Mouse (Mus musculus) forebrain, embryonic 16.5 days (tissue): ENCODE data around the gene Ap3d1. TPM values are rescaled to one million over a fixed set of nuclear protein-coding genes. Genes with fewer than 3 reads are reported as not detected.

Experiments
- ATAC-seq: fragments of 200-750 bp; cut with Nextera tagmentation; 2 replicates; pipeline ENCODE4 v1.8.0; 2017; ENCODE audit warnings: mild to moderate bottlenecking, moderate library complexity
- H3K27ac ChIP-seq: fragments of 300-500 bp; sonication (generic); 2 replicates; pipeline ENCODE4 v1.5.1; 2014; ENCODE audit warnings: low read length, control low read depth
- H3K27me3 ChIP-seq: fragments of 300-500 bp; sonication (generic); replicated peaks from 2 replicates; pipeline ENCODE4 v1.6.1; 2014; ENCODE audit warnings: low read length; ENCODE audit not compliant: control insufficient read depth, insufficient read depth
- H3K36me3 ChIP-seq: fragments of 300-500 bp; sonication (generic); 2 replicates; pipeline ENCODE4 v1.6.1; 2014; ENCODE audit not compliant: control insufficient read depth, insufficient read depth
- H3K4me1 ChIP-seq: fragments of 300-500 bp; sonication (generic); replicated peaks from 2 replicates; pipeline ENCODE4 v1.6.1; 2014; ENCODE audit warnings: low read length; ENCODE audit not compliant: control insufficient read depth, insufficient read depth
- H3K4me2 ChIP-seq: fragments of 300-500 bp; sonication (generic); 2 replicates; pipeline ENCODE4 v1.6.1; 2014; ENCODE audit warnings: mild to moderate bottlenecking, low read length, control low read depth
- H3K4me3 ChIP-seq: fragments of 300-500 bp; sonication (generic); replicated peaks from 2 replicates; pipeline ENCODE4 v1.5.1; 2014; ENCODE audit warnings: mild to moderate bottlenecking, low read length, control low read depth
- H3K9ac ChIP-seq: fragments of 300-500 bp; sonication (generic); replicated peaks from 2 replicates; pipeline ENCODE4 v1.6.1; 2014; ENCODE audit warnings: low read depth, low read length, control low read depth
- H3K9me3 ChIP-seq: fragments of 300-500 bp; sonication (generic); 2 replicates; pipeline ENCODE4 v1.6.1; 2016; ENCODE audit warnings: low read length; ENCODE audit not compliant: control insufficient read depth
- WGBS: fragments of 180-500 bp; shearing (Covaris S2); extraction: QIAGEN DNeasy Blood & Tissue Kit; methylation state at CpG from one replicate; pipeline ENCODE4 v1.1.7; 2014; 5-methylcytosine and 5-hydroxymethylcytosine counted together
- polyA plus RNA-seq: library from polyadenylated mRNA; unstranded; fragments of >200 nt; fragmentation: Nextera tagmentation; extraction: Ambion mirVana; gene quantifications from 2 replicates; pipeline ENCODE4 v1.2.1, GENCODE M21; 2015

The Ap3d1 gene
- 101 and 102 TPM in 2 replicates for polyA plus RNA-seq

DNA sequence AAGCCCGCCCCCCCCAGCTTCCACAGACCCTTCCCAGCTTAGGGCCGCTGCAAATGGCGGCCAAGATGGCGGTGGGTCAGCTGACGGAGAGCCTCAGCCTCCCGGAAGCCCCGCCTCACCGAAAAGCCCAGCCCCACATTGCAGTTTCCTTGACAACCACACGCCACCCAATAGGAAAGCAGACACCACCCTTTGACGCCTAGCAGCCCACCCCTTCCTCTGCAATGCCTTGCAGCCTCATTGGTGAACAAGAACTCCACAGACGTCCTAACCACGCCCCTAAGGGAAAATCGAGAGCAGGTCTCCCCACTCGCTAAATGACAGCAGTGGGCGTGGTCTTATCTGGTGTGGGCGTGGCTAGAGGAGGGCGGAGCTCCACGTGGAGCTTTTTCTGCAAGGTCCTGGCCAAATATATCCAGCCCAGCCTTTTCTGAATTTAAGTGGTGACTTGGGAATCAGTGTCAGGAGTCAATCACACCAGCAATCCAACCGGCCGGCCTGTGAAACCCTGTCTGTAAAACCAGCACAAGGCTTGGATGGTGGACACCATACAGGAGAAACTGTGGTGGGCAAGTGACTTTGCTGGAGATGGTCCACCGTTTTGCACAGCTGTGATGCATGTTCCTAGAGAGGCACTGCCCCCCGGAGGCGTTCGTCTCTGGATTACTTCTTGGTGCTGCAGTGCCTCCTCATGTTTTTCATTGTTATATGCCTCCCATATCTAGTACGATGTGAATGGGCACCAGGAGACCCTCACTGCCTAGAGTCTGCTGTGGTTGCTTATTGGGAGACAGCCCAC lies at the start of gene Ap3d1:
TSS of gene Ap3d1 (minus strand) at position 85 of the 799 bp plus-strand sequence.
- Histone ChIP-seq H3K27me3 (no peaks in the 10 kb centered on the region), H3K4me1 (peaks cover 32% of the 10 kb centered on the region), H3K9me3 (no peaks in the 10 kb centered on the region), H3K9ac (peak within 1 kb of the TSS; percentile 96), H3K27ac (peak within 1 kb of the TSS; percentile 69), H3K36me3 (no peaks in the 10 kb centered on the region), H3K4me3 (peak within 1 kb of the TSS; percentile 95), H3K4me2 (peak within 1 kb of the TSS; percentile 96)
- ATAC-seq: peak; percentile 100
- 2% methylated on average over 25 of the region's 25 CpGs for WGBS

DNA sequence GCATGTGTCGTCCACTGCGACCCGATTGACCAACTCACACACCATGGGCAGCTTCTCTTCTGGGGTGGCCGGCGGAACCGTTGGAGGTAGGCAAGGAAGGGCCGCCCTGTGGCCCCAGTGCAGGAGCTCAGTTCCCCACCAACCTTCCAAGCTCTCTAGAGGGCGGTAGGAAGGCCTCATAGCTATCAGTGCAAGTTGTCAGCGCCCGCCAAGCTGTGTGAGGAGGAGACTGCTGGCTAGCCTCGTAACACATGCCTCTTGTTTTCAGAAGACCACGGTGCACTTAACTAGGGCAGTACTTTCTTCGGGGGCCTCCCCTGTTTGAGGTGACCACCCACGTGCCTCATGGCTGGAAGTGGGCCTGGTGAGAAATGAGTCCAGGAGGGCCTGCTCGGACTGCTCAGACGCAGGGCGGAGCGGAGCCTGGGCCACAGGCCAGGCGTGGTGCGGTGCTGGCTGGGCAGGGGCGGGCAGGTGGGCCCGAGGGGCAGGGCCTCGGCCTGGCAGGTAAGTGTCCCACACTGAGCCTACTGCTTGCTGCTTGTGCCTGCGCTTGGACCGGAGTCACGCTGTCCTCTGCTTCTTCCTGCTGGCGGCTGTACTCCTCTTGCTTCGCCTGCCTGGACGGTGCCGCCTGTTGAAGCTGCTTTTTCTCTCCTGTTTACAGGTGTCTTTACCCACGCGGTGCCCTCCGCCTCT lies 49.6 kb upstream of the Ap3d1 start:
- H3K36me3 ChIP-seq: peaks cover 46% of the 10 kb centered on the region
- H3K4me2 ChIP-seq: no peak overlapping the region
- peaks cover 6% of the 10 kb centered on the region for H3K4me1 ChIP-seq
- no peak overlapping the region for H3K9ac ChIP-seq
- H3K27me3 ChIP-seq: no peaks in the 10 kb centered on the region
- no peak overlapping the region for H3K27ac ChIP-seq
- no peak for ATAC-seq
- H3K9me3 ChIP-seq: no peaks in the 10 kb centered on the region
- no peak overlapping the region for H3K4me3 ChIP-seq
- 81% methylated on average over 31 of the region's 33 CpGs for WGBS

DNA sequence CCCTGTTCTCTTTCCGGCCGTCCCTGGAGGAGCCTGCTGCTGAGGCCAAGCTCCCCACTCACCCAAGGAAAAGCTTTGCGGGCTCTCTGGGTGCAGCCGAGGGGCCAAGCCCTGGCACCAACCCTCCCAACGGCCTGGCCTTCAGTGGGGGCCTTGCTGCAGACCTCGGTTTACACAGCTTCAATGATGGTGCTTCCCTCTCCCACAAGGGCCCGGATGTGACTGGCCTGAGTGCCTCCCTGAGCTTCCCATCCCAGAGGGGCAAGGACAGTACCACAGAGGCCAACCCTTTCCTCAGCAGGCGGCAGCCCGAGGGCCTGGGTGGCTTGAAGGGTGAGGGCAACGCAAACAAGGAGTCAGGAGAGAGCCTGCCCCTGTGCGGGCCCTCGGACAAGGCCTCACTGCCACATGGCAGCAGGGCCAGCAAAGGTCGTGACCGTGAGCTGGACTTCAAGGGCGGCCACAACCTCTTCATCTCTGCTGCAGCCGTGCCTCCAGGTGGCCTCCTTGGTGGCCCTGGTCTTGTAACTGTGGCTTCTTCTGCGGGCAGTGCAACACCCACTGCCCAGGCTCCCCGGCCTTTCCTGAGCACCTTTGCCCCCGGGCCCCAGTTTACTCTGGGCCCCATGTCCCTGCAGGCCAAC lies 48.8 kb upstream of the Ap3d1 start:
- H3K4me3 ChIP-seq: no peak overlapping the region
- no peak for ATAC-seq
- H3K4me2 ChIP-seq: no peak overlapping the region
- 92% methylated on average over 19 of the region's 19 CpGs for WGBS
- H3K4me1 ChIP-seq: 0 out of 2 replicates have a peak, but pooled peaks cover 3% of the 10 kb centered on the region
- no peaks in the 10 kb centered on the region for H3K9me3 ChIP-seq
- no peak overlapping the region for H3K27ac ChIP-seq
- H3K27me3 ChIP-seq: no peaks in the 10 kb centered on the region
- peaks cover 50% of the 10 kb centered on the region for H3K36me3 ChIP-seq
- H3K9ac ChIP-seq: no peak overlapping the region

DNA sequence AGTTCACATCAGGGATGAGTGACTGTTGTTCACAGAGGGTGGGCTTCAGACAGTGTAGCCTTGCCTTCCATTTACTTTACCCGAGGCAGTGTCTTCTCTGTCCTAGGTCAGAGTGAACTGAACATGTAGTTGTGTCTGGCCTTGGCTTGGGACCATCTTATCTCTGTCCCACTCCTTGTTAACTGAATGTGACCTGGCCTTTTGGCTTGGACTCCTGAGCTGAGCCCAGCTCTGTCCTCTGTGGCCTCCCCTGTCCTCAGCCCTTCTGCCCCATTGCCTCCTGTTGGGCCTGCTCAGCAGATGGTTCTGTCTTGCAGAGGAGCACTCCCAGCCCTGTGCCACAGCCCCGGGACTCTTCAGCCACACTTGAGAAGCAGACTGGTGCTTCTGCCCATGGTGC lies 45.5 kb upstream of the Ap3d1 start:
- no peak overlapping the region for H3K4me3 ChIP-seq
- peaks cover 70% of the 10 kb centered on the region for H3K36me3 ChIP-seq
- no peak overlapping the region for H3K9ac ChIP-seq
- 0 out of 2 replicates have a peak, but pooled peaks cover 3% of the 10 kb centered on the region for H3K4me1 ChIP-seq
- H3K9me3 ChIP-seq: no peaks in the 10 kb centered on the region
- WGBS: 79% methylated on average over 2 of the region's 2 CpGs
- ATAC-seq: no peak
- H3K4me2 ChIP-seq: no peak overlapping the region
- no peak overlapping the region for H3K27ac ChIP-seq
- no peaks in the 10 kb centered on the region for H3K27me3 ChIP-seq

DNA sequence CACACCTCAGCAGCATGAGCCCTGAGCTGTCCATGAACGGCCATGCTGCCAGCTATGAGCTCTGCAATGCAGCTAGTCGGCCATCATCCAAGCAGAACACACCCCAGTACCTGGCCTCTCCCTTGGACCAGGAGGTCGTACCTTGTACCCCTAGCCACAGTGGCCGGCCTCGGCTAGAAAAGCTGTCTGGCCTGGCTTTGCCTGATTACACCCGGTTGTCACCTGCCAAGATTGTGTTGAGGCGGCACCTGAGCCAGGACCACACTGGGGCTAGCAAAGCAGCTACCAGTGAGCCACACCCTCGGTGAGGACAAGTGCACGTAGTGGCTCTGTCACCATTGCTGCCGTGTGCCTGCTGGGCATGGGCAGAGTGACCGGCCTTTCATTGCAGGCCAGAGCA lies 43.9 kb upstream of the Ap3d1 start:
- Histone ChIP-seq H3K36me3 (peaks cover 74% of the 10 kb centered on the region), H3K4me2 (no peak overlapping the region), H3K4me3 (no peak overlapping the region), H3K4me1 (no peaks in the 10 kb centered on the region), H3K9me3 (no peaks in the 10 kb centered on the region), H3K9ac (no peak overlapping the region), H3K27me3 (no peaks in the 10 kb centered on the region), H3K27ac (no peak overlapping the region)
- ATAC-seq: no peak
- 95% methylated on average over 11 of the region's 11 CpGs for WGBS

DNA sequence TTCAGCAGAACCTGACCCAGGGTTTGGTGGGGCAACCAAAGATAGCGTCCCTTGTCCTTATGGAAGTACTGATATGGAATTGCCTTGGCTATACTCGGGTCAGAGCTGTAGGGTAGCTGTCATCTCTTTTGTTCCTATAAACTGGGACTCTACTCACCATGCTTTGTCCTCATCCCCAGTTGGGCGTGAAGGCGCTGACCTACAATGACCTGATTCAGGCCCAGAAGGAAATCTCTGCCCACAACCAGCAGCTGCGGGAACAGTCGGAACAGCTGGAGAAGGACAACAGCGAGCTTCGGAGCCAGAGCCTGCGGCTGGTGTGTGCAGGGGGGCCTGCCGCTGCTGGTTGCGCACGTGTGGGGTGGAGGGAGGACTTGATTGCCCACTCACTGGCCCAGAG lies 42.8 kb upstream of the Ap3d1 start:
- Histone ChIP-seq H3K4me1 (no peaks in the 10 kb centered on the region), H3K4me3 (no peak overlapping the region), H3K27me3 (no peaks in the 10 kb centered on the region), H3K27ac (no peak overlapping the region), H3K9ac (no peak overlapping the region), H3K4me2 (no peak overlapping the region), H3K9me3 (no peaks in the 10 kb centered on the region), H3K36me3 (peaks cover 69% of the 10 kb centered on the region)
- ATAC-seq: no peak
- WGBS: 80% methylated on average over 12 of the region's 12 CpGs

DNA sequence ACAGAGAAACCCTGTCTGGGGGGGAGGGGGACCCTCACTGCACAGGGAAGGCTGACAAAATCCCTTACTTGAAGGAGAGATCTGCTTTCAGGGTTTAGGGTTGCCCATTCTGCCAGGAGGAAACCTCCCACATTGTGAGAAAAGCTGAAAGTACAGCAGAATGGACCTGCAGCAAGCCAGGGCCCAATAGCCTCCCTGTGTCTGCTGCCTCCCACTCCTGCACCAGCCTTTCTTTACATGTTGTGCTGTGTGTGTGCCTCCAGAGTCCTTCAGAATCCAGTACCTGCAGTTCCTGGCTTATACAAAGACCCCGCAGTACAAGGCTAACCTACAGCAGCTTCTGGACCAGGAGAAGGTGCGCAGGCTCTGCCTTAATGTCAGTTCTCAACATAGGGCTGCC lies 42.2 kb upstream of the Ap3d1 start:
- peaks cover 66% of the 10 kb centered on the region for H3K36me3 ChIP-seq
- WGBS: 96% methylated on average over 2 of the region's 2 CpGs
- H3K27me3 ChIP-seq: no peaks in the 10 kb centered on the region
- H3K9ac ChIP-seq: no peak overlapping the region
- no peaks in the 10 kb centered on the region for H3K4me1 ChIP-seq
- no peak overlapping the region for H3K4me2 ChIP-seq
- no peaks in the 10 kb centered on the region for H3K9me3 ChIP-seq
- no peak overlapping the region for H3K27ac ChIP-seq
- H3K4me3 ChIP-seq: no peak overlapping the region
- no peak for ATAC-seq

DNA sequence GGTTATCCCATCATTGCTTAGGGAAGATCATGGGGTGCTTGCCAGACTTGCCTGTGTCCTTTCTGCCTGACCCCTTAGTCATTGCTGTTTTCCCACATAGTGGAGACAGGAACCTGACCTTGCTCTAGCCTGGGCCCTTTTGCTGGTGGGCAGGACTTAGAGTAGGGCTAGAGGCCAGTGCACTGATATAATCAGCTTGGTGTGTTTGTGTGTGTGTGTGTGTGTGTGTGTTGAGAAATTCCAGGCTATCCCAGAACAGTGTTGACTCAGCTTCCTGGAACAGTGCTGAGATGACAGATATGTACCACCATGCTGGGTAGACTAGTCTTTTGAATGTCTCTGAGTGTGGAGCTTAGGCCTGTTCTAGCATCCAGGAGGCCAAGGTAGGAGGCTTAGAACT lies 37.5 kb upstream of the Ap3d1 start:
- H3K9ac ChIP-seq: no peak overlapping the region
- H3K4me1 ChIP-seq: no peaks in the 10 kb centered on the region; the same call in 1 of the 2 replicates
- no peaks in the 10 kb centered on the region for H3K9me3 ChIP-seq
- ATAC-seq: no peak
- H3K4me3 ChIP-seq: no peak overlapping the region
- H3K4me2 ChIP-seq: no peak overlapping the region
- H3K36me3 ChIP-seq: peaks cover 50% of the 10 kb centered on the region
- no peak overlapping the region for H3K27ac ChIP-seq
- no peaks in the 10 kb centered on the region for H3K27me3 ChIP-seq

DNA sequence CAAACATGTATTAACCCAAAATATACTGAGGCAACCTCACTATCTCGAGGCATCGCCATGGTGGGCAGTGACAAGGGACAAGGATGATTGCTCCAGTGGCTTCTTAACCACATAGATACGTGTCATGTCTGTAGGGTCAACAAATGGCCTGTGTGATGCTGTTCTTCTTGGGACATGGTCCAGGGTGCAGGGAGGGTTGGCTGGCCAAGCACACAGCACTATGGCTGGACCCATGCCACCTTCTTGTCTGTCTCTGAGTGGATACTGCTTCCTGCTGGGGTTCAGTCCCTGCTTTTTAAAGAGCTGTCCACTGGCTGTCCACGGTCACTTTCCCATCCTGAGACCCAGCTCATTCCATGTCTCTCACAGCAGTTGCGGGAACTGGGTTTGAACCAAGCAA lies 35.1 kb upstream of the Ap3d1 start:
- 95% methylated on average over 5 of the region's 5 CpGs for WGBS
- Histone ChIP-seq H3K9ac (no peak overlapping the region), H3K4me3 (no peak overlapping the region), H3K9me3 (no peaks in the 10 kb centered on the region), H3K27me3 (no peaks in the 10 kb centered on the region), H3K27ac (no peak overlapping the region), H3K4me2 (no peak overlapping the region), H3K4me1 (peaks cover 7% of the 10 kb centered on the region), H3K36me3 (peaks cover 41% of the 10 kb centered on the region)
- ATAC-seq: no peak
